Mouse (Mus musculus): Measurements from ENCODE around the gene Zfp593. TPM values are rescaled to one million over a fixed set of nuclear protein-coding genes. Genes with fewer than 3 reads are reported as not detected.

Zfp593 gene
- polyA plus RNA-seq, 2 experiments from 2014 or later: 4.3 to 6.8 TPM

GRCm38 (mm10) chr4:134256407-134257197 is 11.2 kb upstream of the Zfp593 start:
- no peak for ATAC-seq

- no peak for ATAC-seq
Measured at GRCm38 (mm10) chr4:134255854-134256253, 10.5 kb upstream of the Zfp593 start.

- ATAC-seq: no peak
Measured at GRCm38 (mm10) chr4:134254835-134255234, 9.4 kb upstream of the Zfp593 start.

- ATAC-seq: no peak
Measured at GRCm38 (mm10) chr4:134253722-134254324, 8.4 kb upstream of the Zfp593 start, which contains the start of gene Grrp1. Gene Grrp1, minus strand, starts transcription at chr4:134254106.

GRCm38 (mm10) chr4:134252911-134253721 is 7.7 kb upstream of the Zfp593 start:
- no peak for ATAC-seq

- no peak for ATAC-seq
Measured at GRCm38 (mm10) chr4:134252131-134252910, 6.9 kb upstream of the Zfp593 start.

GRCm38 (mm10) chr4:134251241-134252130 is 6.1 kb upstream of the Zfp593 start:
- ATAC-seq: peak; percentile 32

- ATAC-seq: no peak
Measured at GRCm38 (mm10) chr4:134250930-134251240, 5.5 kb upstream of the Zfp593 start.

GRCm38 (mm10) chr4:134250116-134250929 is 4.9 kb upstream of the Zfp593 start:
- no peak for ATAC-seq

GRCm38 (mm10) chr4:134249651-134250050 is 4.3 kb upstream of the Zfp593 start:
- ATAC-seq: no peak

GRCm38 (mm10) chr4:134246719-134247258 is 1.4 kb upstream of the Zfp593 start, which contains the start of gene Gm30191:
Gene Gm30191, plus strand, starts transcription at chr4:134246935.
- no peak for ATAC-seq

GRCm38 (mm10) chr4:134246256-134246655 is 864 bp upstream of the Zfp593 start:
- no peak for ATAC-seq

GRCm38 (mm10) chr4:134243516-134244250 is 1.7 kb downstream of the Zfp593 start, which contains the start of gene E130218I03Rik:
Gene E130218I03Rik, plus strand, starts transcription at chr4:134243662.
- ATAC-seq: no peak

GRCm38 (mm10) chr4:134238686-134239085 is 6.7 kb downstream of the Zfp593 start:
- ATAC-seq: no peak

GRCm38 (mm10) chr4:134238279-134238651 is 7.1 kb downstream of the Zfp593 start, which contains the start of gene Cnksr1:
Gene Cnksr1, minus strand, starts transcription at chr4:134238399.
- no peak for ATAC-seq

GRCm38 (mm10) chr4:134237582-134238278 is 7.7 kb downstream of the Zfp593 start:
- ATAC-seq: no peak

- ATAC-seq: no peak
Measured at GRCm38 (mm10) chr4:134234876-134235275, 10.5 kb downstream of the Zfp593 start.

GRCm38 (mm10) chr4:134230431-134230830 is 15.0 kb downstream of the Zfp593 start:
- ATAC-seq: no peak

- no peak for ATAC-seq
Measured at GRCm38 (mm10) chr4:134227194-134227593, 18.2 kb downstream of the Zfp593 start, which contains the start of gene Catsper4. Gene Catsper4, minus strand, starts transcription at chr4:134227383.

Data from CD4-positive, CD25-positive, alpha-beta regulatory T cell, adult 4 months (primary cell).